ENCODE assay signal across 8 mouse cellular contexts in the genomic region with DNA sequence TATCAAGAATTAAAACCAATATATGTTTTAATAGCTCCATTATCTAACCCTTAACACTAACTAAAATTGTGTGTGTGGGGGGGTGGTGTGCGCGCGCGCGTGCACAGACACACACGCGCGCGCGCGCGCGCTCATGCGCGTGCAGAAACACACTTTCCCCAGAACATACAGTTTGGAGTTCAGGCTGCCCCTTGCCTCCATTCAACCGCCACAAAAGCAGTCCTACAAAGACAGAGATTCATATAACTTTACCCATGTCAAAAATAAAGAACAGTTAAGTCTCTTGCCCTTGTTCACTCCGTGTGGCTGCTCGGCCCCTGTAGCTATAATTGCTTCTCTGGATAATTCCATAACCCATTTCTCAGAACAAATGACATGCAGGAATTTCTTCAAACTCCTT. TPM values are rescaled to one million over a fixed set of nuclear protein-coding genes. Genes with fewer than 3 reads are reported as not detected.
A peak's percentile ranks its signal among the peaks of the same experiment; 100 is the strongest.
DNase-seq lines count a peak whose midpoint lies in the region; ATAC-seq and TF ChIP-seq lines count a peak whose summit lies in the region.

No protein-coding gene starts in this region.

- TF ChIP-seq POLR2A in spleen, adult 2 months (IDR thresholded peaks at IDR 0.05; ENCODE audit: low read depth, low read length) = no peak

- H3K9me3 ChIP-seq in hindbrain, postnatal 0 days (ENCODE audit: low read length) = no peaks in the 10 kb centered on the region

- no peaks in the 10 kb centered on the region for H3K79me2 ChIP-seq in macrophage (ENCODE audit: inconsistent target)

- H3K27me3 ChIP-seq in spleen, adult 2 months (ENCODE audit: control insufficient read depth, insufficient read depth, low read length) = no peaks in the 10 kb centered on the region
- no peaks in the 10 kb centered on the region for H3K27me3 ChIP-seq in hindbrain, postnatal 0 days (ENCODE audit: insufficient read depth, low read length)

- peak; percentile 5 for DNase-seq in adrenal gland, postnatal 10 days
- DNase-seq in adrenal gland, postnatal 4 days (ENCODE audit: low spot score in 2 of 2) = no peak
- DNase-seq in spleen, adult 2 months (ENCODE audit: low read depth in 1 of 2, low spot score in 2 of 2) = peak in 1 of 2 experiments; percentile 0
- DNase-seq in spleen, postnatal 36 days (ENCODE audit: low spot score in 2 of 2) = no peak
- DNase-seq in hindbrain, postnatal 0 days (ENCODE audit: low spot score) = peak; percentile 46
- peak; percentile 45 for DNase-seq in testis, postnatal 10 days (ENCODE audit: low spot score)
- DNase-seq in layer of hippocampus, postnatal 14 days (ENCODE audit: low spot score in 2 of 2) = no peak

- H3K36me3 ChIP-seq in spleen, adult 2 months (ENCODE audit: control insufficient read depth, insufficient read depth, low read length) = no peaks in the 10 kb centered on the region
- no peaks in the 10 kb centered on the region for H3K36me3 ChIP-seq in hindbrain, postnatal 0 days (ENCODE audit: insufficient read depth, low read length)
- H3K36me3 ChIP-seq in macrophage (ENCODE audit: inconsistent target) = no peaks in the 10 kb centered on the region

- WGBS in spleen, adult 2 months = 36% methylated on average over 18 of the region's 18 CpGs
- 32% methylated on average over 18 of the region's 18 CpGs for WGBS in hindbrain, postnatal 0 days
- WGBS in macrophage (ENCODE audit: missing documents) = 22% methylated on average over 3 of the region's 18 CpGs

- 0 out of 2 replicates have a peak overlapping the region, but pooled peaks have one; percentile 28 for H3K9ac ChIP-seq in hindbrain, postnatal 0 days (replicated peaks; ENCODE audit: low read length)

- H3K4me3 ChIP-seq in spleen, adult 2 months (ENCODE audit: extremely low read depth, insufficient read depth, insufficient read length) = peak overlapping the region; percentile 68
- H3K4me3 ChIP-seq in hindbrain, postnatal 0 days (ENCODE audit: low read length) = peak overlapping the region; percentile 47
- peak overlapping the region; percentile 20; the same call in 1 of the 2 replicates for H3K4me3 ChIP-seq in macrophage (ENCODE audit: inconsistent target)

- no peak overlapping the region for H3K27ac ChIP-seq in spleen, adult 2 months (ENCODE audit: insufficient read depth, low read length)
- H3K27ac ChIP-seq in hindbrain, postnatal 0 days = no peak overlapping the region
- H3K27ac ChIP-seq in macrophage = no peak overlapping the region

- no peaks in the 10 kb centered on the region for H3K4me1 ChIP-seq in spleen, adult 2 months (ENCODE audit: control insufficient read depth, insufficient read depth, insufficient read length)
- H3K4me1 ChIP-seq in hindbrain, postnatal 0 days (ENCODE audit: insufficient read depth, low read length) = no peaks in the 10 kb centered on the region

- ATAC-seq in hindbrain, postnatal 0 days = no peak

- no peak for TF ChIP-seq CTCF in spleen, adult 2 months (IDR thresholded peaks at IDR 0.05; ENCODE audit: extremely low read depth, insufficient read depth, insufficient read length, insufficient replicate concordance)
- TF ChIP-seq CTCF in hindbrain, postnatal 0 days (IDR thresholded peaks at IDR 0.05; ENCODE audit: low read depth) = no peak

- H3K4me2 ChIP-seq in hindbrain, postnatal 0 days (ENCODE audit: low read depth, low read length) = peak overlapping the region; percentile 69

RNA-seq across cellular contexts. Expression of gene Itm2a, which starts 0.7 kb away (rescaled TPM):
- total RNA-seq in adrenal gland, postnatal 10 days (2021) = 100 to 1,000 TPM in 1 of 2 experiments, 10 to 100 TPM in 1; 82.4 to 132 TPM
- 100 to 1,000 TPM in 1 of 2 experiments, 10 to 100 TPM in 1; 71.6 to 130 TPM for total RNA-seq in adrenal gland, postnatal 4 days (2021)
- polyA plus RNA-seq in spleen, adult 2 months (2012; rRNA removed) = 4.3 TPM in 2 replicates
- total RNA-seq in hindbrain, postnatal 0 days (2014; rRNA removed) = 47.7 and 50.3 TPM in 2 replicates
- polyA plus RNA-seq in hindbrain, postnatal 0 days (2015; fragmentation: Nextera tagmentation; extraction: Ambion mirVana) = 179 and 185 TPM in 2 replicates
- 10 to 100 TPM in 1 of 26 experiments, under 1 TPM in 4, not detected in 21; 0.25 to 54.8 (median 0.51) TPM for total RNA-seq in macrophage (2018; cell fraction: chromatin; rRNA removed)
- under 1 TPM in 10 of 26 experiments, not detected in 16; 0.05 to 0.15 (median 0.10) TPM for total RNA-seq in macrophage (2018; cell fraction: cytosol; rRNA removed)
- 1 to 10 TPM in 1 of 26 experiments, not detected in 25; 9.2 TPM for total RNA-seq in macrophage (2018; cell fraction: nucleus; rRNA removed)
- polyA plus RNA-seq in macrophage (2018) = 0.10 TPM in 1 of 3 replicates, not detected in the others
- 10 to 100 TPM; 51.5 to 60.8 TPM for total RNA-seq in layer of hippocampus, postnatal 14 days (2021)

Comparison
In these comparisons a context has a peak if more than half of its experiments do, and no peak if none do; other contexts are left out.
1. DNase-seq: peak in adrenal gland, postnatal 10 days (single experiment), hindbrain, postnatal 0 days (single experiment) and testis, postnatal 10 days (single experiment); none in adrenal gland, postnatal 4 days (0 of 2), spleen, postnatal 36 days (0 of 2) and layer of hippocampus, postnatal 14 days (0 of 2).
2. Peak in every context shown above with its lines, with median percentiles within 50 percentile points of each other: H3K4me3 ChIP-seq.